In genomic region chr5:138226491-138226890, GRCm38 (mm10) we compare ENCODE assay signal across 1 mouse cellular context.
TF ChIP-seq lines count a peak whose summit lies in the region.

No protein-coding gene starts in this region.

TF ChIP-seq in MEL, 35 proteins besides CTCF, POLR2A, EP300 and RAD21:
- no peak for TF ChIP-seq SMC3 (IDR thresholded peaks at IDR 0.05; ENCODE audit: low read depth, low read length)
- TF ChIP-seq BHLHE40 (IDR thresholded peaks at IDR 0.05; ENCODE audit: borderline replicate concordance, low read depth, low read length): no peak
